Mouse (Mus musculus) fibroblast of lung, adult 2 months (primary cell): ENCODE measurements at regions not wholly inside any gene's neighbourhood (a gene's known extent, or its start where the extent isn't known, plus 50 kb on each side); places are given as distances from the start of the nearest gene placed in this dataset.

Source experiments
- DNase-seq: peaks from one replicate; pipeline ENCODE4 v3.0.0-alpha.2; 2011; ENCODE audit warnings: low read depth

GRCm38 (mm10) chr1:130524744-130525143 is 62.2 kb upstream of the Cd55 start:
- DNase-seq: no peak

GRCm38 (mm10) chr1:130517868-130518267 is 55.3 kb upstream of the Cd55 start:
- DNase-seq: no peak

- DNase-seq: no peak
These were observed 54.1 kb upstream of the Cd55 start for GRCm38 (mm10) chr1:130516641-130517040.

- no peak for DNase-seq
These were observed 52.8 kb upstream of the Cd55 start for GRCm38 (mm10) chr1:130515316-130515715.

- no peak for DNase-seq
These were observed 50.9 kb upstream of the Cd55 start for GRCm38 (mm10) chr1:130513482-130513881.

GRCm38 (mm10) chr1:130512798-130513405 is 50.4 kb upstream of the Cd55 start:
- peak; percentile 64 for DNase-seq
